Mouse (Mus musculus): ENCODE results near the gene Maf. TPM values are rescaled to one million over a fixed set of nuclear protein-coding genes. Genes with fewer than 3 reads are reported as not detected.

Maf gene
- total RNA-seq, 2 experiments from 2014 or later: 8.2 to 11.0 TPM

GRCm38 (mm10) chr8:115706861-115707730 lies 498 bp downstream of the Maf start:
- intact Hi-C loops (cut with DNase I): loop anchor here (5.0 to 10.0 kb wide), 4 partner anchors 545 to 1255 kb away; no protein-coding TSS in a partner anchor
- peak; percentile 77 to 81 for DNase-seq

DNA sequence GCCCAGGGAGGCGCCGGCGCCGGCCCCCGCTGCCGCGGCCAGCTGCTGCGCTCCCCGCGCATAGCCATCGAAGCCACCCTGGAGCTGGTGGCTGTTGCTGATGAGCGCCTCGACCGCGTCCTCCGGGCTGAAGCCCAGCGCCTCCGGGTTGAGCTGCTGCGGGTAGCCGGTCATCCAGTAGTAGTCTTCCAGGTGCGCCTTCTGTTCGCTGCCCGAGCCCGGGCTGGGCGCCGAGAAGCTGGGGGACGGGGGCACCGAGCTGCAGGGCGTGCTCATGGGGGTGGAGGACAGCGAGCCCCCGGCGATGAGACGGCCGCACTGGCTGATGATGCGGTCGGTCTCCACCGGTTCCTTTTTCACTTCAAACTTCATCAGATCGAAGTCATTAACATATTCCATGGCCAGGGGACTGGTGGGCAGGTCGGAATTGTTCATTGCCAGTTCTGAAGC lies 1.2 kb downstream of the Maf start:
- peak; percentile 38 to 55 for DNase-seq
- intact Hi-C loops (cut with DNase I): loop anchor here (5.0 to 10.0 kb wide), 4 partner anchors 544 to 1254 kb away; no protein-coding TSS in a partner anchor

- DNase-seq: peak; percentile 44 to 54
- intact Hi-C loops (cut with DNase I): loop anchor here (5.0 to 10.0 kb wide), 4 partner anchors 543 to 1253 kb away; no protein-coding TSS in a partner anchor
Measured at GRCm38 (mm10) chr8:115705591-115706110, 1.9 kb downstream of the Maf start.

DNA sequence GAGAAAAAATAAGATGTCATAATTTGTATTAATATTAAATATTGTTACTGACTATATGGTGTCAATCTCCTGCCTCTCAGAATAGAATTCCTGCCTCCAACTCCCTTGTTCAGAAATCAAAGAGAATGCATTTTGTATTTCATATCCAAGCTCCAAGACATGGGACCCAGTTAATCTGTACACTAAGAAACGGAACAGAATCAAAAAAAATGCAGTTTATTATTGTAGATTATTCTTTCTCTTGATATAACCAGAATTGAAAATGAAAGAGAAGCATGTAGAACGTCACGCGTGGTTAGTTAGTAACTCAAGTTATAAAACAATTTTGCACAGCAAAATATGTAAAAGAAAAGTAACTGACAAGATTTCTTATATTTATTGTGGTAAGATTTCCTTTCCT lies 4.5 kb downstream of the Maf start:
- DNase-seq: no peak
- intact Hi-C loops (cut with DNase I): loop anchor here (10.0 kb wide), 1 partner anchor 728 kb away; no protein-coding TSS in a partner anchor

- DNase-seq: no peak
- intact Hi-C loops (cut with DNase I): loop anchor here (10.0 kb wide), 1 partner anchor 726 kb away; no protein-coding TSS in a partner anchor
Measured at GRCm38 (mm10) chr8:115701001-115701400, 6.6 kb downstream of the Maf start.

DNA sequence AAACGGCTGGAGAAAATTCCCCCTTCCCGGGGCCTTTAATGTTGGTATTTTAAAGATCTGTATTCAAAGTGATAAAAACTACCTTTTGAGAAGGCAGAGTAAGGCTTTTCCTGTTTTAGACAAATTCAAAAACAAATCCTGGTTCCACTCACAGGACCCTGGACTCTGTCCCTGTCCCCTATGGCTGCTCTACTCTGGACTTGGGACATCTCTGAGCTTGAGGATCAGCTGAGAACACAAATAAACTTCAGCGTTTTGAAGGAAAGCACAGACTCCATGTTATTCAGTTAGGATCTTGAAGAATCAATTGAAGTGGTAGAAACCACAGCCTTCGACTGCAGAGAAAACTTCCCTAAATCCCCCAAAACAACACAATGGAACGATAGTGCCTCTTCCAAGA lies 8.4 kb downstream of the Maf start:
- intact Hi-C loops (cut with DNase I): no loop called here
- no peak for DNase-seq

- no peak for DNase-seq
- intact Hi-C loops (cut with DNase I): no loop called here
Measured at GRCm38 (mm10) chr8:115697410-115697809, 10.2 kb downstream of the Maf start.

DNA sequence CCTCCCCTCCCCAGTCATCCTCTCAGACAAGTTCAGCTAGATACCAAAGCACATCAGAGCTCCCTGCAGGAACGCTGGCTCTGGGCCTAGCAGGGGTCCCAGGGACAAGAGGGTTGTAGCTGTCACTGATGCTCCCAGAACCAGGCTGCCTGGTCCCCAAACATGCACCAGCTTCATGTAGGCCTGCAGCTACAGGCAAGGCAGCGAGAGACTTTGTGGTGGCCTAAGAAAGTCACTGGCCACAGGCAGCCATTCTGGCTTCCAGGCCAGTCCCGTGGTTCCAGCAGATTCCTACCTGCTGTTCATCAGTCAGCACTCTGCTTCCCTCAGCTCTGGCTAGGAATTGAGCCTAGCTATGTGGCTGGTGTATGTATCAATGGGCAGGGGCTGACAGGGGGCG lies 10.9 kb downstream of the Maf start:
- no peak for DNase-seq
- intact Hi-C loops (cut with DNase I): no loop called here

- DNase-seq: no peak
- intact Hi-C loops (cut with DNase I): no loop called here
Measured at GRCm38 (mm10) chr8:115687349-115687748, 20.2 kb downstream of the Maf start.

- intact Hi-C loops (cut with DNase I): no loop called here
- no peak for DNase-seq
Measured at GRCm38 (mm10) chr8:115683309-115683708, 24.3 kb downstream of the Maf start.

GRCm38 (mm10) chr8:115679539-115679938 lies 28.1 kb downstream of the Maf start:
- no peak for DNase-seq
- intact Hi-C loops (cut with DNase I): no loop called here

GRCm38 (mm10) chr8:115664866-115665265 lies 42.7 kb downstream of the Maf start:
- intact Hi-C loops (cut with DNase I): no loop called here
- DNase-seq: no peak

- DNase-seq: peak; percentile 29 to 30
- intact Hi-C loops (cut with DNase I): no loop called here
Measured at GRCm38 (mm10) chr8:115650110-115650521, 57.5 kb downstream of the Maf start.

DNA sequence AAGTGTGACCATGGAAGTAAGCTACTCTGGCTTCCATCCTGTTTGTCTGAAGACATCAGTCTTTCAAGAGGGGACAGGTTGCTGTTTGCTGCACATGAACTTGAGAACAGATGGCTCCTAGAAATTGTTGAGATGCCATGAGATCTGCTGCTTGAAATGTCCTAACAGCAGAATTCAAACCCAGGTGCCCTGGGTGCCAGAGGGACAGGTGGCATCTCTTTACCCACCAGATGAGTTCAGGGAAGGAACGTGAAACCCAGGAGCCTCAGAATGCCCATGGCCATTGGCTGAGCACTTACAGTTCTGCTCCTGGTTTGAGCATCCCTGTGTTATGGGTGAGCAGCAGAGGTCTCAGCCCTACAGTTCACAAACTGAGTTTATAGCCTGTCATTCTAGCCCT lies 62.5 kb downstream of the Maf start:
- no peak for DNase-seq
- intact Hi-C loops (cut with DNase I): no loop called here

- intact Hi-C loops (cut with DNase I): no loop called here
- DNase-seq: no peak
Measured at GRCm38 (mm10) chr8:115641936-115642335, 65.7 kb downstream of the Maf start.

DNA sequence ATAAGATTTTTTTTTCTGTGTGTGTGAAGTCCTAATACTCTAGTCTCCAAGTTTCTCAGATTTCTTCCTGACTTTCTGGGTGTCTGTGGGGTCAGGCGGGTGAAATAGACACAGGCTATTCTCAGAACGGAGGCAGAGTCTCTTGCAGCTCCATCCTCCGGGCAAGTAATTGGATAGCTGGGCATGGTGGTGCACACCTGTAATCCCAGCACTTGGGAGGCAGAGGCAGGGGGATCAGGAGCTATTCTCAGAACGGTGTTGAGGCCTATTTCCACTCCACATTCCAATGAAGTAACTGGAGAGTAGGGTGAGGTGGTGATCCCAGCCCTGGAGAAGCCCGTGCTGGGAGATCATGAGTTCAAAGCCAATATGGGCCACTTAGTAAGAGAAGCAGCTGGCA lies 67.6 kb downstream of the Maf start:
- intact Hi-C loops (cut with DNase I): no loop called here
- no peak for DNase-seq

DNA sequence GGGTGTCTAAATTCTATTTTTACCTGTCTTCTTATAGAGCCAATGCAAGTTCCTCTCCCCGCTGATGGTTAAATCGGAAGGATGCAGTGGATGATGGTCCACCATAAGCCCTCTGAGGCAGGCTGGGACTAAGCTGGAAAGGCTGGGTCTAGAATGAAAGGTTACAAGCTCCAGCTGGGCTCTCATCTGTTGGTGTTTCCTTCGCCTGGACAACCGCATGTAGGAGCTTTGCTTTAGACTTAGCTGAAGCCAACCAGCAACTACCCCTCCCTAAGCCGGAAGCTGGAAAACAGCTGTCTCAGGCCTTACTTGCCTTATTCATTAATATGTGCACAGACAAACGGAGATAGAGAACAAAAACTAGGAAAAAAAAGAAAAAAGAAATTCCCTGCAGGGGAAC lies 70.8 kb downstream of the Maf start:
- intact Hi-C loops (cut with DNase I): no loop called here

More for the DNA sequence above, 70.8 kb downstream of the Maf start:
- DNase-seq: peak in 1 of 2 experiments; percentile 7

All from heart, postnatal 14 days (tissue).